Mouse (Mus musculus) myocyte (in vitro differentiated cells): ENCODE data around the gene Adamts13. TPM values are rescaled to one million over a fixed set of nuclear protein-coding genes. Genes with fewer than 3 reads are reported as not detected.

ENCODE experiments used
- H3K27me3 ChIP-seq: one replicate; pipeline ENCODE4 v1.6.1; 2011; ENCODE audit not compliant: control insufficient read depth, insufficient read depth, insufficient read length
- H3K36me3 ChIP-seq: one replicate; pipeline ENCODE4 v1.6.1; 2011; ENCODE audit not compliant: control insufficient read depth, insufficient read depth
- H3K4me2 ChIP-seq: one replicate; pipeline ENCODE4 v1.6.1; 2011; ENCODE audit warnings: low read depth, control low read depth
- H3K4me3 ChIP-seq: one replicate; pipeline ENCODE4 v1.5.1; 2011; ENCODE audit warnings: mild to moderate bottlenecking, control low read depth, moderate library complexity
- H3K79me2 ChIP-seq: one replicate; pipeline ENCODE4 v1.6.1; 2011; ENCODE audit not compliant: control insufficient read depth, insufficient read depth
- H3ac ChIP-seq: one replicate; pipeline ENCODE4 v1.6.1; 2011; ENCODE audit not compliant: control insufficient read depth, insufficient read length
- CEBPB ChIP-seq: IDR thresholded peaks from 2 replicates; pipeline ENCODE4 v1.6.1; 2011; ENCODE audit warnings: mild to moderate bottlenecking, moderate library complexity; ENCODE audit not compliant: poor library complexity, insufficient read depth, severe bottlenecking
- E2F4 ChIP-seq: IDR thresholded peaks from one replicate; pipeline ENCODE4 v1.6.1; 2011; ENCODE audit warnings: mild to moderate bottlenecking, control low read depth, moderate library complexity; ENCODE audit not compliant: insufficient read depth
- MAX ChIP-seq: IDR thresholded peaks from one replicate; pipeline ENCODE4 v1.6.1; 2011; ENCODE audit warnings: low read depth, mild to moderate bottlenecking, control low read depth
- MYOD1 ChIP-seq, 3 experiments: IDR thresholded peaks; one replicate each; pipeline ENCODE4 v1.6.1; 2011; ENCODE audit warnings: control low read depth in 2 of 3, low read depth in 2 of 3, mild to moderate bottlenecking in 2 of 3, moderate library complexity in 1 of 3; ENCODE audit not compliant: insufficient read length in 2 of 3, control insufficient read depth in 1 of 3
- MYOG ChIP-seq, 3 experiments: IDR thresholded peaks; one replicate each; pipeline ENCODE4 v1.6.1; 2011; ENCODE audit warnings: control low read depth in 2 of 3, low read depth in 2 of 3, mild to moderate bottlenecking in 2 of 3; ENCODE audit not compliant: insufficient read length in 2 of 3, control insufficient read depth in 1 of 3, insufficient read depth in 1 of 3
- POLR2A ChIP-seq: IDR thresholded peaks from one replicate; pipeline ENCODE4 v1.6.1; 2011; ENCODE audit warnings: low read depth, mild to moderate bottlenecking, control low read depth, moderate library complexity; ENCODE audit not compliant: insufficient read length
- POLR2AphosphoS2 ChIP-seq: IDR thresholded peaks from one replicate; pipeline ENCODE4 v1.6.1; 2011; ENCODE audit warnings: low read depth, control low read depth; ENCODE audit not compliant: insufficient read length
- REST ChIP-seq: IDR thresholded peaks from one replicate; pipeline ENCODE4 v1.6.1; 2011; ENCODE audit warnings: mild to moderate bottlenecking, control low read depth, moderate library complexity; ENCODE audit not compliant: insufficient read depth, insufficient read length
- SRF ChIP-seq: IDR thresholded peaks from one replicate; pipeline ENCODE4 v1.6.1; 2011; ENCODE audit warnings: low read depth; ENCODE audit not compliant: control insufficient read depth, insufficient read length
- TCF12 ChIP-seq: IDR thresholded peaks from one replicate; pipeline ENCODE4 v1.6.1; 2011; ENCODE audit warnings: mild to moderate bottlenecking, control low read depth; ENCODE audit not compliant: poor library complexity, insufficient read depth, severe bottlenecking
- TCF3 ChIP-seq: IDR thresholded peaks from one replicate; pipeline ENCODE4 v1.6.1; 2011; ENCODE audit warnings: low read depth, control low read depth; ENCODE audit not compliant: insufficient read length
- USF1 ChIP-seq: IDR thresholded peaks from one replicate; pipeline ENCODE4 v1.6.1; 2011; ENCODE audit warnings: low read depth, mild to moderate bottlenecking, control low read depth, moderate library complexity
- polyA plus RNA-seq: library from polyadenylated mRNA; unstranded; fragments of >200 nt; fragmentation: generic; extraction: Trizol; gene quantifications from one replicate; pipeline ENCODE4 v1.2.1, GENCODE M21; 2012; ENCODE audit warnings: missing spikeins

Gene Adamts13
- polyA plus RNA-seq, 1 experiment: not detected

DNA sequence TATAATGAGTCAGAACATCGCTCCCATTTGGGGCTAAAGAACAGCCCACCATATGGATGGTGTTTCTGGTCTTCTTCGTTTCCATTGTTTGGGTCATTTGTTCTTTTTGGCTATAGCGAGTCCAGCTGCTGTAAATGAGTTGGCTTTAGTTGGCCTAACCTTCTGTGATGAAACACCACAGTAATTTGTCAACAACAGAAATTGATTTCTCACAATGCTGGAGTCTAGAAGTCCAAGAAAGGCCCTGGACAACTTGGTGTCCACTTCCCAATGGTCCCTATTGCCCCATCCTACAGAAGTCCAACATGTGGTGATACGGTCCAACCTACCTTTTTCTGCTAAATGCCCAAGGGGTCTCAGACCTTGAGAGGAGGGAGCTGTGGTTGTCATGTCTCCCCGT is 11.4 kb downstream of the Adamts13 start:
- H3K4me2 ChIP-seq: no peak overlapping the region
- no peak overlapping the region for H3K4me3 ChIP-seq
- H3K36me3 ChIP-seq: no peaks in the 10 kb centered on the region
- H3K27me3 ChIP-seq: peaks cover 64% of the 10 kb centered on the region
- no peak overlapping the region for H3ac ChIP-seq
- H3K79me2 ChIP-seq: no peaks in the 10 kb centered on the region
- TF ChIP-seq TCF12: no peak
- TF ChIP-seq TCF3: no peak
- TF ChIP-seq POLR2A: no peak
- TF ChIP-seq USF1: no peak
- TF ChIP-seq REST: no peak
- no peak for TF ChIP-seq MYOG (IDR thresholded peaks at IDR 0.05; ENCODE audit: control insufficient read depth in 1 of 3, insufficient read depth in 1 of 3, insufficient read length in 2 of 3, low read depth in 2 of 3)
- TF ChIP-seq CEBPB: no peak
- TF ChIP-seq SRF: no peak
- TF ChIP-seq POLR2AphosphoS2: no peak
- no peak for TF ChIP-seq MYOD1 (IDR thresholded peaks at IDR 0.05; ENCODE audit: control insufficient read depth in 1 of 3, insufficient read length in 2 of 3, low read depth in 2 of 3)
- TF ChIP-seq MAX: no peak
- no peak for TF ChIP-seq E2F4

DNA sequence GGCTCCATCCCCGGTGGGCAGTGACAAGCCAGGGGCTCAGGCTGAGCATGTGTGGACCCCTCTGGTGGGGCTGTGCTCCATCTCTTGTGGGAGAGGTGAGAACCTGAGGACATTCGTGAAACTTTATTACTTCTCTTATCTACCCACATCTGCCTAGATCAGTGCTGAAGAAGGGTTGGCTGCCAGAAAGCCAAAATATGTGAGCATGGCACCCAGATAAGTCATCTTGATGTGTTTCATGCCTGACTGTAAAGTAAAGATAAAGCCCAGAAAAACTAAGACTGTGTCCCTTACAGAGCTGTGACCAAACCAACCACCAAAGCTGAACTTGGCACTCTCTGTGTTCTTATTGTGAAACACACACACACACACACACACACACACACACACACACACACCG is 20.7 kb downstream of the Adamts13 start:
- no peak overlapping the region for H3K4me2 ChIP-seq
- no peak for TF ChIP-seq POLR2AphosphoS2
- TF ChIP-seq TCF12: no peak
- no peak for TF ChIP-seq USF1
- TF ChIP-seq POLR2A: no peak
- no peak for TF ChIP-seq MYOD1 (IDR thresholded peaks at IDR 0.05; ENCODE audit: control insufficient read depth in 1 of 3, insufficient read length in 2 of 3, low read depth in 2 of 3)
- no peak for TF ChIP-seq TCF3
- no peak for TF ChIP-seq REST
- no peak for TF ChIP-seq E2F4
- no peak for TF ChIP-seq MAX
- no peak for TF ChIP-seq CEBPB
- no peak for TF ChIP-seq SRF
- no peak for TF ChIP-seq MYOG (IDR thresholded peaks at IDR 0.05; ENCODE audit: control insufficient read depth in 1 of 3, insufficient read depth in 1 of 3, insufficient read length in 2 of 3, low read depth in 2 of 3)
- H3K4me3 ChIP-seq: no peak overlapping the region

DNA sequence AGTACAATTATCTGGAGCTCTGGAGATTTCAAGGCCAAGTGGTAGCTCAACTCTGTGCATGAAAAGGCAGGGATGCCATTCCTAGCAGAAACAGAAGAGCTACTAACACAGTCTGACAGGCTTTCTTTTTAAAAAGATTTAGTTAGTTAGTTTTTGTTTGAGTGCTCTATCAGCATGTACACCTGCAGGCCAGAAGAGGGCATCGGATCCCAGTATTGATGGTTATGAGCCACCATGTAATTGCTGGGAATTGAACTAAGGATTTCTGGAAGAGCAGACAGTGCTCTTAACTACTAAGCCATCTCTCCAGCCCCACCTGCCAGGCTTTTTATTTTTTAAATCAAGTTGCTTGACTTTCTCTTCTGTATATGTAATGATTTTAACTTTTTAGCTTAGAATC is 24.3 kb downstream of the Adamts13 start:
- no peak overlapping the region for H3ac ChIP-seq
- no peaks in the 10 kb centered on the region for H3K79me2 ChIP-seq
- no peak for TF ChIP-seq POLR2AphosphoS2
- TF ChIP-seq REST: no peak
- TF ChIP-seq CEBPB: no peak
- no peak for TF ChIP-seq SRF
- TF ChIP-seq POLR2A: no peak
- TF ChIP-seq E2F4: no peak
- no peak for TF ChIP-seq MYOD1 (IDR thresholded peaks at IDR 0.05; ENCODE audit: control insufficient read depth in 1 of 3, insufficient read length in 2 of 3, low read depth in 2 of 3)
- H3K4me2 ChIP-seq: no peak overlapping the region
- H3K27me3 ChIP-seq: peaks cover 21% of the 10 kb centered on the region
- no peaks in the 10 kb centered on the region for H3K36me3 ChIP-seq
- no peak overlapping the region for H3K4me3 ChIP-seq

More for the DNA sequence above, 20.7 kb downstream of the Adamts13 start:
- Histone ChIP-seq H3K27me3 (peaks cover 31% of the 10 kb centered on the region), H3ac (no peak overlapping the region), H3K79me2 (no peaks in the 10 kb centered on the region), H3K36me3 (no peaks in the 10 kb centered on the region)

DNA sequence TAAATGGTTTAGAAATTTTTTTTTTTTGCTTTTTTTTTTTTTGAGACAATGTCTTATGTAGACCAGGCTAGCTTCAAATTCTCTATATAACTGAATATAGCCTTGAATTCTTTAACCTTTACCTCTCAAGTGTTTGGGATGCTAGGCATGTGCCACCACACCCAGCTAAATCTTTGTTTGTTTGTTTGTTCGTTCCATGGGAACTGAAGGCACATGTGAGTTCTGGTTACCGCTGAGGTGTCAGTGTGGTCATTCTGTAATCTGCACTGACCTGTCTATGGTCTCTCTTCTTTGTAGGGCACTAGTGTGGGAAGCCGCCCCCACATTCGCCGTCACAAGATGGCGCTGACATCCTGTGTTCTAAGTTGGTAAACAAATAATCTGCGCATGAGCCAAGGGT is 24.8 kb downstream of the Adamts13 start:
- no peak for TF ChIP-seq POLR2A
- no peak for TF ChIP-seq CEBPB
- Histone ChIP-seq H3K79me2 (no peaks in the 10 kb centered on the region), H3ac (no peak overlapping the region), H3K36me3 (no peaks in the 10 kb centered on the region), H3K4me3 (no peak overlapping the region), H3K27me3 (peaks cover 16% of the 10 kb centered on the region), H3K4me2 (no peak overlapping the region)

DNA sequence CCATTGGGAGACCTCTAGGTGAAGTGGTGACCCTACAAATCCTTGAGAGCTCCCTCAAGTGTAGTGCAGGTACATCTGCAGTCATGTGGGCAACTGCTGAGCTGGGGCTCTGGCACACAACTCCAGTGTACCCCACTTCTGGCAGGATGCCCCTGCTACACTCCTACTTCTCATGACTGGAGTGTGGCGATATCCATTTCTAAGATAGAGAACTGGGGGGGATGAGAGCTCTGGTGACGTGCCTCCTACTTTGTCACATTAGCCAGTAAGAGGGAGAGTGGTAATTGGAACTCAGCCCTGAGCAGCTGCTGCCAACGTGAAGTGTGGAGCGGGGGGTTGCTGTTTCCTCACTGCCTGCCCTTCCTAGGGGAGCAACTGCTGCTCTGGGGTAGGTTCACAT is 33.0 kb downstream of the Adamts13 start:
- H3K79me2 ChIP-seq: peaks cover 13% of the 10 kb centered on the region
- no peak overlapping the region for H3K4me2 ChIP-seq
- no peak overlapping the region for H3ac ChIP-seq
- peaks cover 27% of the 10 kb centered on the region for H3K27me3 ChIP-seq
- no peaks in the 10 kb centered on the region for H3K36me3 ChIP-seq
- H3K4me3 ChIP-seq: no peak overlapping the region
- TF ChIP-seq MYOD1 (IDR thresholded peaks at IDR 0.05; ENCODE audit: control insufficient read depth in 1 of 3, insufficient read length in 2 of 3, low read depth in 2 of 3) (peak in 1 of 3 experiments; percentile 2), MYOG (IDR thresholded peaks at IDR 0.05; ENCODE audit: control insufficient read depth in 1 of 3, insufficient read depth in 1 of 3, insufficient read length in 2 of 3, low read depth in 2 of 3) (peak in 1 of 3 experiments; percentile 14), MAX (no peak)
